Mouse (Mus musculus): Measurements from ENCODE around the gene Ppfia1. TPM values are rescaled to one million over a fixed set of nuclear protein-coding genes. Genes with fewer than 3 reads are reported as not detected.
A peak's percentile ranks its signal among the peaks of the same experiment; 100 is the strongest.

Gene Ppfia1
- polyA plus RNA-seq, 1 experiment from 2014 or later = 8.2 TPM

DNA sequence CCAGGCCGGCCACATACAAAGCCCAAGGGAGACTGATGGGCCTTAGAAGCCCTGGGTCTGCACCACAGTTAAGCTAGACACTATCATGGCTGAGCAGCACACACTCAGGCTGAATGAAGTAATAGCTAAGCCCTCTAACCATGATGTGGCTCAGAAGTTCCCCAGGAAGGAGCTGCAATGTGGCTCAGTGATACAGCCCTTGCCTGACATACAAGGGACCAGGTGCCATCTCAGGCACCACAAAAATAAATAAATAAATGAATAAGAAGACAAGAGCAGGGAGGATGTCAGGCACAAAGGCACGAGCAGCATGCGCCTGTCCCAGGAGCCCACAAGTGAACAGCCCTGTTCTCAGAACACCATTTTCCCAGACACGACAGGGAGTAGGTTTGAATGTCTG is 111.6 kb downstream of the Ppfia1 start:
- DNase-seq = no peak
- ATAC-seq = no peak
- Histone ChIP-seq H3K4me1 (ENCODE audit: insufficient read depth) (0 out of 2 replicates have a peak, but pooled peaks cover 2% of the 10 kb centered on the region), H3K27me3 (ENCODE audit: insufficient read depth, low read length) (no peaks in the 10 kb centered on the region), H3K4me2 (ENCODE audit: low read depth, low read length) (no peak overlapping the region), H3K36me3 (replicated peaks; ENCODE audit: insufficient read depth, low read length) (peaks cover 40% of the 10 kb centered on the region), H3K27ac (ENCODE audit: low read depth) (no peak overlapping the region), H3K4me3 (ENCODE audit: low read depth, low read length) (no peak overlapping the region), H3K9ac (replicated peaks) (no peak overlapping the region), H3K9me3 (ENCODE audit: low read length) (no peaks in the 10 kb centered on the region)
- 82% methylated on average over 4 of the region's 4 CpGs for WGBS (ENCODE audit: insufficient replicate concordance)
- no peak for TF ChIP-seq CTCF (IDR thresholded peaks at IDR 0.05; ENCODE audit: low read depth)
- TF ChIP-seq EP300 (IDR thresholded peaks at IDR 0.05; ENCODE audit: low read depth) = no peak

DNA sequence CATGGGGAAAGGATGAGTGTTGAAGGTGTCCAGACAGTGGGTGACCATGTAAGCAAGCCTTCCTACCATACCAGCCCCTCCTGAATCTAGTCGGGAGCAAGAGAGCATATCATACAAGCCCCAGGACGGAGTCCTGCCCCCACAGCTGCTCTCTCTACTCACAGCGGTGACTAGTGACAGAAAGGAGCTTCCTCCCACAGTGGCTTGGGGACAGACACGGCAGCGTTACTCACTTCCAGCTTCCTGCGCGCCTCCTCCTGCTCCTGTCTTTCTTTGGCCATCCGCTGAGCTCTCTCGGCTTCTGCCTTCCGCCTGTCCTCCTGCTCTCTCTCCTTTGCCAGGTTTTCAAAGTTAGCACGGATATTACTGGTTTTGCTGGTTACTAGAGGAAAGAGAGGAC is 112.1 kb downstream of the Ppfia1 start:
- Histone ChIP-seq H3K27me3 (ENCODE audit: insufficient read depth, low read length) (no peaks in the 10 kb centered on the region), H3K36me3 (replicated peaks; ENCODE audit: insufficient read depth, low read length) (peaks cover 40% of the 10 kb centered on the region), H3K9ac (replicated peaks) (no peak overlapping the region), H3K27ac (ENCODE audit: low read depth) (no peak overlapping the region), H3K4me2 (ENCODE audit: low read depth, low read length) (no peak overlapping the region), H3K4me1 (ENCODE audit: insufficient read depth) (no peaks in the 10 kb centered on the region), H3K4me3 (ENCODE audit: low read depth, low read length) (no peak overlapping the region), H3K9me3 (ENCODE audit: low read length) (no peaks in the 10 kb centered on the region)
- TF ChIP-seq CTCF (IDR thresholded peaks at IDR 0.05; ENCODE audit: low read depth) (no peak), EP300 (IDR thresholded peaks at IDR 0.05; ENCODE audit: low read depth) (no peak)
- DNase-seq (no peak), ATAC-seq (no peak)
- WGBS (ENCODE audit: insufficient replicate concordance) = 79% methylated on average over 11 of the region's 11 CpGs

GRCm38 (mm10) chr7:144438811-144439210 is 114.7 kb downstream of the Ppfia1 start:
- no peak for TF ChIP-seq EP300 (IDR thresholded peaks at IDR 0.05; ENCODE audit: low read depth)
- TF ChIP-seq CTCF (IDR thresholded peaks at IDR 0.05; ENCODE audit: low read depth) = no peak
- H3K36me3 ChIP-seq (replicated peaks; ENCODE audit: insufficient read depth, low read length) = peaks cover 32% of the 10 kb centered on the region
- H3K4me1 ChIP-seq (ENCODE audit: insufficient read depth) = no peaks in the 10 kb centered on the region
- 92% methylated on average over 7 of the region's 7 CpGs for WGBS (ENCODE audit: insufficient replicate concordance)
- no peaks in the 10 kb centered on the region for H3K9me3 ChIP-seq (ENCODE audit: low read length)
- ATAC-seq (no peak), DNase-seq (no peak)
- H3K27ac ChIP-seq (ENCODE audit: low read depth) = no peak overlapping the region
- H3K4me2 ChIP-seq (ENCODE audit: low read depth, low read length) = no peak overlapping the region
- H3K9ac ChIP-seq (replicated peaks) = no peak overlapping the region
- H3K4me3 ChIP-seq (ENCODE audit: low read depth, low read length) = no peak overlapping the region
- H3K27me3 ChIP-seq (ENCODE audit: insufficient read depth, low read length) = no peaks in the 10 kb centered on the region

- no peak for DNase-seq
- TF ChIP-seq EP300 (IDR thresholded peaks at IDR 0.05; ENCODE audit: low read depth) (no peak), CTCF (IDR thresholded peaks at IDR 0.05; ENCODE audit: low read depth) (no peak)
- Histone ChIP-seq H3K9me3 (ENCODE audit: low read length) (no peaks in the 10 kb centered on the region), H3K27ac (ENCODE audit: low read depth) (no peak overlapping the region), H3K4me2 (ENCODE audit: low read depth, low read length) (no peak overlapping the region), H3K36me3 (replicated peaks; ENCODE audit: insufficient read depth, low read length) (peaks cover 7% of the 10 kb centered on the region; the same call in 1 of the 2 replicates), H3K9ac (replicated peaks) (no peak overlapping the region), H3K4me3 (ENCODE audit: low read depth, low read length) (no peak overlapping the region), H3K27me3 (ENCODE audit: insufficient read depth, low read length) (no peaks in the 10 kb centered on the region), H3K4me1 (ENCODE audit: insufficient read depth) (no peaks in the 10 kb centered on the region)
- 70% methylated on average over 2 of the region's 2 CpGs for WGBS (ENCODE audit: insufficient replicate concordance)
- ATAC-seq = no peak
Measured at GRCm38 (mm10) chr7:144432920-144433319, 120.6 kb downstream of the Ppfia1 start.

DNA sequence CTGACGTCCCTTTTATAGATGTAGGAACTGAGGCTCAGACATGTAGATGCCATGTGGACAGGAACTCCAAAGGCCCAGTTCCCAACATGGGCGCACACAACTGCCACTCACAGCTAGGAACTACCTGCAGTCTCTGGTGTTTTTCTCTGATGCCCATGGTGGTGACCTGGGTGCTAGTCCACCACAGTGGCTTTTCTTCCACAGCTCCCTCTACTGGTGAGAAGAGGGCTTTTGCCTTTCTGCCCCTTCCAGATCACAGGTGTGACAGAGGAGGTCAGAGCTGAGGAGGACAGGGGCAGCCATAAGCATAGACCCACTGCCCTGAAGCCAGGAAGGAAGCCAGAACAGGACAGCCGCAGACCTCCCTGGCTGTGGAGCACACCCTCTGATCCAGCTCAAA is 126.1 kb downstream of the Ppfia1 start:
- TF ChIP-seq CTCF (IDR thresholded peaks at IDR 0.05; ENCODE audit: low read depth) = peak; percentile 58
- TF ChIP-seq EP300 (IDR thresholded peaks at IDR 0.05; ENCODE audit: low read depth) = no peak
- ATAC-seq (no peak), DNase-seq (no peak)
- H3K27me3 ChIP-seq (ENCODE audit: insufficient read depth, low read length) = no peaks in the 10 kb centered on the region
- WGBS (ENCODE audit: insufficient replicate concordance) = 78% methylated on average over 3 of the region's 3 CpGs
- H3K4me3 ChIP-seq (ENCODE audit: low read depth, low read length) = no peak overlapping the region
- H3K4me2 ChIP-seq (ENCODE audit: low read depth, low read length) = no peak overlapping the region
- H3K9me3 ChIP-seq (ENCODE audit: low read length) = no peaks in the 10 kb centered on the region
- no peak overlapping the region for H3K9ac ChIP-seq (replicated peaks)
- H3K27ac ChIP-seq (ENCODE audit: low read depth) = no peak overlapping the region
- H3K36me3 ChIP-seq (replicated peaks; ENCODE audit: insufficient read depth, low read length) = no peaks in the 10 kb centered on the region
- H3K4me1 ChIP-seq (ENCODE audit: insufficient read depth) = no peaks in the 10 kb centered on the region

Other genes with a start within 250 kb of the Ppfia1 start
- gene Cttn, start 82.7 kb downstream of the Ppfia1 start, polyA plus RNA-seq (2015; fragmentation: Nextera tagmentation; extraction: Ambion mirVana) = 24.8 and 29.0 TPM in 2 replicates
- 4.1 TPM in 2 replicates for gene Fadd, start 28.7 kb upstream of the Ppfia1 start, polyA plus RNA-seq (2015; fragmentation: Nextera tagmentation; extraction: Ambion mirVana)
- gene Ano1, start 198.2 kb upstream of the Ppfia1 start, polyA plus RNA-seq (2015; fragmentation: Nextera tagmentation; extraction: Ambion mirVana) = 0.47 and 1.1 TPM in 2 replicates